Mouse (Mus musculus) left cerebral cortex, adult 11 months (tissue): ENCODE data around the gene Sdhaf1.

Experiments
- DNase-seq: peaks from one replicate; pipeline ENCODE4 v3.0.0; 2022; ENCODE audit warnings: low spot score

Sdhaf1 gene

GRCm38 (mm10) chr7:30323795-30324194 lies at the start of gene Sdhaf1:
Gene Sdhaf1, minus strand, starts transcription at chr7:30323895.
- no peak for DNase-seq

DNA sequence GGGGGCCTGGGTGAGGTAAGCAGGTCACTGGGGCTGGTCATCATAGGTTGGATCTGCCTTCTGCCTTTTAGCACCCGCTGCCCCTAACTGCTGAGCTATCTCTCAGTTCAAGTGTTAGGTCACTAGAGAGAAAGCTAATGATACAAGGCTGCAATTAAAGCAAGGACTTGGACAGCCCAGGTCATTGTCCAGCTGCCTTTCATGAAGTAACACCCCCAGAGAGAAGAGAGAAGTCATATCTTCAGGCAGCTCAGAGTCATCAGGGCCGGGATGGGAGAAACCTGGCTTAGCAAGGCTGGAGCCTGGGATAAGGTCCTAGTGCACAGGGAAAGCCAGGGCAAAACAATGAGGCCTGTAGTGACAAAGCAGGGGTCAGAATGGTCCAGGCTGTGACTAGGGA lies 43.8 kb upstream of the Sdhaf1 start:
- no peak for DNase-seq

- no peak for DNase-seq
Measured at GRCm38 (mm10) chr7:30363344-30363738, 39.6 kb upstream of the Sdhaf1 start.

- DNase-seq: peak; percentile 59
Measured at GRCm38 (mm10) chr7:30362652-30363343, 39.1 kb upstream of the Sdhaf1 start, which contains the start of gene Lrfn3. Gene Lrfn3, minus strand, starts transcription at chr7:30362772.

DNA sequence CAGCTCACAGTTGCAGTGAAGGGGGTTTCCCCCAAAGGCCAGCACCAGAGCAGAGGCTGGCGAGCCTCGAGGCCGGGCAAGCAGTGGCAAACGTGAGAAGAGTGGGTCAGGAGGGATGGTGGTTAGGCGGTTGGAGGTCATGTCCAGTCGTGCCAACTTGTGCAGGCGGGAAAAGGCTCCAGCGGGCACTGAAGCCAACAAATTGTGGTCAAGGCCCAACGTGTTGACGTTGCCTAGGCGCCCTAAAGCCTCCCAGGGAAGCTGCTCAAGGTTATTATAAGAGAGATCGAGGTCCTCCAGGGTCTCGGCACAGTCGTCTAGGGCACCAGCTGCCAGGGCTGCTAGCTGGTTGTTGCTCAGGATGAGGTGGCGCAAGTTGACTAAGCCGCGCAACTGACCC lies 36.3 kb upstream of the Sdhaf1 start:
- DNase-seq: no peak

DNA sequence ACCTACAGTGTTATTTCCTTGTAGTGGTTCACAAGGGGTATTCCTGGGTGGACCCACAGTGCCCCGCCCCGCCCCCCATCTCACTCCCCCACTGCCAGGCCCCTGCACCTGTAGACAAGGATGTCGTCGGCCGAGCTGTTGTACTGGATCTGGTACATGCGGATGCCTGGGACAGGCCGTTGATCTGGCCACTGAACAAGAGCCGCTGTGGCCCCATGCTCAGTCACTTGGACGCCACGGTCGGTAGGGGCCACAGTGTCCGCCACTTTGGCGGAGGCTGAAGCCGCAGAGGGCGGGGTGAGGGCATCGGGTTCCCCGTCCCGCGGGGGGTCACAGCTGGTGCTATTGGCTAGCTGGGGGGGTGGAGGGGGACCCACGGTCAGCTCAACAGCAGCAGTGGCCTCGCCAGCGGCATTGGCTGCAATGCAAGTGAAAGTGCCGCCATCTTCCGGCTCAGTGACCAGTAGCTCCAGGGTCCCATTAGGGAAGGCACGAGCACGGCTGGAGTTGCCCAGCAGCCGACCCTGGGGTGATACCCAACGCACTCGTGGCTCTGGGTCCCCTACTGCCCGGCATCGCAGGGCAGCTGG lies 35.7 kb upstream of the Sdhaf1 start:
- DNase-seq: no peak

DNA sequence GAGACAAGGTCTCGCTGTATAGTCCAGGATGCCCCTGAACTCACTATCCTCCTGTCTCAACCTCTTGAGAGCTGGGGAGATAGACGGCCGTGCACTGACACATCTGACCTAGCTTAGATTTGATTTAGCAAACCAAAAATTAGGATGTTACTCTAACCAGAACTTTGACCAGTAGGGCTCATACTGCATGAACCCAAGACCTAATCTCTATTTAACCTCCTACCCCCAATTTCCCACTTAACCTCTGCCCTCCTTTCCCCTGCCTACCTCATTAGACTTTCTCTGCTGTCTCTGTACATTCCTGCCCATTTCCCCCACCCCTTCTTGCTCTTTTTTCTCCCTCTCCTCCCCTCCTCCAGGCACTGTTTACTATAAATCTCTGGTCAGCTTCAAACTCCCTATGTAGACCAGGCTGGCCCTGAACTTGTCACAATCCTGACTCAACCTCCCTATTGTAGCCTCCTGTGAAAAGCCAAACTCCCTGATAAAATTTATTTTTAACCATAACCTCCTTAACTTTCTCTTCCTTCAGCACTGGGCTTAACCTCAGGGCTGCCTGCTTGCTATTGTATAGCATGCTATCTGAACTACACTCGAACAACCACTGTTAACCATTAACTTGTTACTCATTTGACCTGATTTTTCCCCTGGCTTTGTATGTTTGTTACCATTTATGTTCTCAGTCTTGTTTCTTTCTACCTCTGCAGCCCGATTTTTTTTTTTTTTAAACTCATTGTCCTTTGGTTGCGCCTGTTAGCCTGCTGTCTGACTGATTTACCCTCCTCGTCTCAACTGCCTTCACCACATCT lies 34.9 kb upstream of the Sdhaf1 start:
- DNase-seq: no peak

- DNase-seq: no peak
Measured at GRCm38 (mm10) chr7:30354059-30354458, 30.4 kb upstream of the Sdhaf1 start.

- DNase-seq: no peak
Measured at GRCm38 (mm10) chr7:30353279-30353822, 29.7 kb upstream of the Sdhaf1 start.

- peak; percentile 77 for DNase-seq
Measured at GRCm38 (mm10) chr7:30347828-30348227, 24.1 kb upstream of the Sdhaf1 start.

- DNase-seq: no peak
Measured at GRCm38 (mm10) chr7:30346635-30347379, 23.1 kb upstream of the Sdhaf1 start.

- DNase-seq: no peak
Measured at GRCm38 (mm10) chr7:30339432-30340109, 15.9 kb upstream of the Sdhaf1 start.

DNA sequence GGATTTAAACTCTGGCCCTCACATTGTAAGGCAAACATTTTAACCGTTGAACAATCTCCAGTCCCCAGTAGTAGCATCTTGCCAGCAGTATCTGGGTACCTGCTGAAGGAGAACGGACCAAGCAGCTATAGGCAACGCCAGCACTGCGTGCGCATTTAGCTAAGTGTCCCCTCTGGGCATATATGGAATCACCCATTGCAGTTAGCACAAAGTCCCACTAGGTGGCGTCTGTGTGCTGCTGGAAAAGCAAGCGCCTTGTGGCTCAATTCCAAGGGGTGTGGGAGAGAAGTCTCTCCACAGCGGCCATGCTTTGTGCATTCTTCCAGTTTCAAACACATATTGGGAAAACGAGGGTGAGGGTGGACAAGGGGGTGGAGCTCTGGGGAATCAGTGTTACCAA lies 12.7 kb upstream of the Sdhaf1 start:
- DNase-seq: peak; percentile 78

DNA sequence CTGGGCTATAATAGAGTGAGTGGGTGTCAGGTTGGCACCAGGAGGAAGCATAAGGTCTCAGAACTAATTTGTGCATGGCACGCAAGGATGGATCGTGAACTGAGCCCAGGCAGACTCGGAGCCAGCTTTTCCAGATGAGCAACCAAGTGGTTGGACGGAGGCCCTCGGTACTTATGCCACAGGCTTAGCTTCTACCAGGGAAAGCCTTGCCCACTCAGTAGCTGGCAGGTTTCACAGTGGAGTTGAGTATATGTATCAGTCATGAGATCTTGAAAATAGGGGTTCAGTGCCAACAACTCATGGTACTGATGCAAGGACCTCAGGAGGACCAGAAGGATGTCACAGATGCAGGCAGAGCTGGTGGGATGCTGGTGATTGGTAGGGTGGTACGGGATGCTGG lies 12.0 kb upstream of the Sdhaf1 start:
- DNase-seq: no peak

DNA sequence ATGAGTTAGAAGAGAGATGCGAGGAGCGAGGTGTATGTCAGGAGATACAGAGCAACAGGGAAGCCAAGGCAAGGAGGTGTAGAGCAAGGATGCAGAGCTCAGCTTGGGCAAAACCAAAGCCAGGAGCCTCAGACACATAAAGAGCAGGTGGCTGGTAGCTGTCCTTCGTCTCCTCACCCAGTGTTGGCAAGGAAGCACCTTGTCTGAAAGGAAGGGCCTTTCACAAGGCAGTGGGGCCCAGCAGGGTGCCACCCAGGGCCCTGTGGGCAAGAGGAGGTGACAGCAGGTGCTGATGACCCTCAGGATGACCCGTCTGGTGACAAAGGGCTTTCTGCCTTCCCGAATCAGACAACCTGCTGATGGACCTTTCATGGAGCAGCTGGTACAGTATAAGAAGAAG lies 10.9 kb upstream of the Sdhaf1 start:
- DNase-seq: no peak

- no peak for DNase-seq
Measured at GRCm38 (mm10) chr7:30333436-30333835, 9.7 kb upstream of the Sdhaf1 start.

- no peak for DNase-seq
Measured at GRCm38 (mm10) chr7:30332622-30333259, 9.0 kb upstream of the Sdhaf1 start.

DNA sequence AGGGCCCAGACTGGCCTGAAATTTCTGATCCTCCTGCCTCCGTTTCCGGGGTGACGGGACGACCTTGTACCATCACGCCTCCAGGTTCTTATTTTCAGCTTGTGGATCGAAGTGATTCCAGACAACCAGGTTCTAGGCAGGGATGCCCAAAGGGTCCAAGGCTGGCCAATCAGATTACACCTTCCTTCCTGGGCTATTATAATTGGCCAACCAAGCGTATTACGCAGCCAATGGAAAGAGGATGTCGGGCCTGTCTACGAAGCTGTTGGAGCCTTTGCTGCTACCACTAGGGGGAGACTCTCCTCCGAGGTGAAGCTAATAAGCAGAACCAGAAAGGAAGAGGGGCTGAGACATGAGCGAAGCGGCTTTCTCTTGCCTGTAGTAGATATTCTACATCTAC lies 8.2 kb upstream of the Sdhaf1 start:
- DNase-seq: peak; percentile 95

DNA sequence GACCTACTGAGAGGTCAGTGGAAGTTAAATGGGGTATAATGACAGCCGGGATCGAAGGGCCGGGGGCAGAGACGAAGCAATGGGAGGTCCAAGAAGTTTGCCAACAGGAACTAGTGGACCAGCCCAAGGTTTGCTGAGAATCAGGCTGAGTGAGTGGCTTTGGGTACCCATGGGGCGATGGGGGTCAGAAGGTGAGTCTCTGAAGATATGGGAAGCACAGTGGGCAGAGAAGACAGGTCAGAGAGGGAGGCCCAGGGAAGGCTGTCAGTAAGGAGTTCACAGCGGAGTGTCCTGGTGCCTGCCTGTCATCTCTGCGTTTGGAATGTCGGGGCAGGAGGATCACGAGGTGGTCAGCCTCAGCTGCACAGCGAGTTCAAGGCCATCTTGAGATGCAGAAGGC lies 4.7 kb upstream of the Sdhaf1 start:
- DNase-seq: no peak

GRCm38 (mm10) chr7:30327140-30327539 lies 3.4 kb upstream of the Sdhaf1 start:
- no peak for DNase-seq

- DNase-seq: no peak
Measured at GRCm38 (mm10) chr7:30326427-30326826, 2.7 kb upstream of the Sdhaf1 start.
